Mouse (Mus musculus) A20 (cell line): ENCODE measurements around the gene Myoc.
A peak's percentile ranks its signal among the peaks of the same experiment; 100 is the strongest.
"Not testable (repeated sequence)": the region's sequence is repeated elsewhere in the genome, so short reads cannot be mapped to it uniquely, and the experiment has no call there.

Experiments
- DNase-seq: peaks from one replicate; pipeline ENCODE4 v3.0.0-alpha.2; 2011; ENCODE audit warnings: low read depth, low spot score

Gene Myoc

GRCm38 (mm10) chr1:162639051-162639750 is at the start of gene Myoc:
Myoc (plus strand) TSS chr1:162639155.
- DNase-seq: no peak

- DNase-seq: no peak
These were observed 49.5 kb upstream of the Myoc start for GRCm38 (mm10) chr1:162589443-162589842.

GRCm38 (mm10) chr1:162590415-162590997 is 48.4 kb upstream of the Myoc start:
- no peak for DNase-seq

- no peak for DNase-seq
These were observed 41.4 kb upstream of the Myoc start for GRCm38 (mm10) chr1:162597379-162598102.

- no peak for DNase-seq
These were observed 39.3 kb upstream of the Myoc start for GRCm38 (mm10) chr1:162599617-162600016.

GRCm38 (mm10) chr1:162601288-162601687 is 37.7 kb upstream of the Myoc start:
- DNase-seq: no peak

- DNase-seq: no peak
These were observed 30.8 kb upstream of the Myoc start for GRCm38 (mm10) chr1:162608127-162608526.

GRCm38 (mm10) chr1:162609633-162610250 is 29.2 kb upstream of the Myoc start:
- DNase-seq: no peak

GRCm38 (mm10) chr1:162611191-162611590 is 27.8 kb upstream of the Myoc start:
- no peak for DNase-seq

- peak; percentile 20 for DNase-seq
These were observed 23.4 kb upstream of the Myoc start for GRCm38 (mm10) chr1:162615511-162615910.

GRCm38 (mm10) chr1:162620487-162620886 is 18.5 kb upstream of the Myoc start:
- peak; percentile 71 for DNase-seq

GRCm38 (mm10) chr1:162623895-162624294 is 15.1 kb upstream of the Myoc start:
- peak; percentile 32 for DNase-seq

GRCm38 (mm10) chr1:162625229-162625628 is 13.7 kb upstream of the Myoc start:
- DNase-seq: peak; percentile 85

- DNase-seq: not testable (repeated sequence)
These were observed 11.1 kb upstream of the Myoc start for GRCm38 (mm10) chr1:162627821-162628220.

- DNase-seq: not testable (repeated sequence)
These were observed 10.6 kb upstream of the Myoc start for GRCm38 (mm10) chr1:162628326-162628725.

GRCm38 (mm10) chr1:162635291-162635931 is 3.5 kb upstream of the Myoc start:
- DNase-seq: not testable (repeated sequence)

GRCm38 (mm10) chr1:162636516-162636915 is 2.4 kb upstream of the Myoc start:
- no peak for DNase-seq

- no peak for DNase-seq
These were observed 420 bp upstream of the Myoc start for GRCm38 (mm10) chr1:162638535-162638934.

- no peak for DNase-seq
These were observed 906 bp downstream of the Myoc start for GRCm38 (mm10) chr1:162639861-162640260.

GRCm38 (mm10) chr1:162642591-162642990 is 3.6 kb downstream of the Myoc start:
- no peak for DNase-seq

- no peak for DNase-seq
These were observed 4.8 kb downstream of the Myoc start for GRCm38 (mm10) chr1:162643752-162644151.
